Comparison of ENCODE assay signal across 1 mouse cellular context in genomic region chr11:48788311-48789089, GRCm38 (mm10).
TF ChIP-seq lines count a peak whose summit lies in the region.

No protein-coding gene starts in this region.

TF ChIP-seq in CH12.LX, 34 proteins besides CTCF, POLR2A, EP300 and RAD21:
- TF ChIP-seq ZNF384 (IDR thresholded peaks at IDR 0.05; ENCODE audit: low read depth, low read length) (peak; percentile 79), GABPA (IDR thresholded peaks at IDR 0.05; ENCODE audit: insufficient replicate concordance, low read depth, low read length) (no peak), ZKSCAN1 (IDR thresholded peaks at IDR 0.05; ENCODE audit: borderline replicate concordance, low read depth, low read length) (no peak), E2F4 (IDR thresholded peaks at IDR 0.05; ENCODE audit: insufficient replicate concordance, low read depth, low read length) (0 out of 2 replicates have a peak, but pooled peaks have one; percentile 15), ELF1 (IDR thresholded peaks at IDR 0.05; ENCODE audit: low read depth, low read length) (peak; percentile 44; the same call in 1 of the 2 replicates), RCOR1 (conservative IDR thresholded peaks at IDR 0.05; ENCODE audit: low read depth, low read length) (0 out of 2 replicates have a peak, but pooled peaks have one; percentile 46), ZC3H11A (IDR thresholded peaks at IDR 0.05; ENCODE audit: low read depth, low read length) (no peak), MXI1 (IDR thresholded peaks at IDR 0.05; ENCODE audit: low read depth, low read length) (0 out of 2 replicates have a peak, but pooled peaks have one; percentile 32), MYC (IDR thresholded peaks at IDR 0.05; ENCODE audit: low read depth, low read length) (no peak; the same call in 1 of the 2 replicates), TBP (conservative IDR thresholded peaks at IDR 0.05; ENCODE audit: low read depth, low read length) (no peak), ZMIZ1 (IDR thresholded peaks at IDR 0.05; ENCODE audit: low read depth, low read length) (no peak), USF2 (conservative IDR thresholded peaks at IDR 0.05; ENCODE audit: low read depth, low read length) (no peak), USF1 (IDR thresholded peaks at IDR 0.05; ENCODE audit: low read depth, low read length) (no peak), IRF4 (IDR thresholded peaks at IDR 0.05; ENCODE audit: low read depth, low read length) (peak; percentile 54; the same call in 1 of the 2 replicates), NRF1 (IDR thresholded peaks at IDR 0.05; ENCODE audit: low read depth, low read length) (no peak), KAT2A (IDR thresholded peaks at IDR 0.05; ENCODE audit: insufficient replicate concordance, low read length) (no peak), JUND (conservative IDR thresholded peaks at IDR 0.05; ENCODE audit: low read depth, low read length) (peak; percentile 57; the same call in 1 of the 2 replicates), MAZ (IDR thresholded peaks at IDR 0.05; ENCODE audit: low read depth, low read length) (peak; percentile 76; the same call in 1 of the 2 replicates), MAX (IDR thresholded peaks at IDR 0.05; ENCODE audit: low read length) (peak; percentile 88; the same call in 1 of the 2 replicates), SIN3A (IDR thresholded peaks at IDR 0.05; ENCODE audit: low read length) (peak; percentile 55; the same call in 1 of the 2 replicates), MAFK (IDR thresholded peaks at IDR 0.05; ENCODE audit: insufficient replicate concordance, low read length) (no peak), MEF2A (IDR thresholded peaks at IDR 0.05; ENCODE audit: borderline replicate concordance, low read depth, low read length) (peak; percentile 74), JUN (IDR thresholded peaks at IDR 0.05; ENCODE audit: insufficient read depth, low read depth, low read length) (no peak), TCF12 (IDR thresholded peaks at IDR 0.05; ENCODE audit: low read depth, low read length) (no peak; the same call in 1 of the 2 replicates), ETS1 (conservative IDR thresholded peaks at IDR 0.05; ENCODE audit: low read depth, low read length) (no peak; the same call in 1 of the 2 replicates), SMC3 (IDR thresholded peaks at IDR 0.05; ENCODE audit: low read depth, low read length) (peak; percentile 80), POLR2AphosphoS2 (IDR thresholded peaks at IDR 0.05; ENCODE audit: low read depth, low read length) (no peak), CHD1 (IDR thresholded peaks at IDR 0.05; ENCODE audit: low read depth, low read length) (no peak), NELFE (IDR thresholded peaks at IDR 0.05; ENCODE audit: low read depth, low read length) (peak; percentile 47), BHLHE40 (IDR thresholded peaks at IDR 0.05; ENCODE audit: low read depth, low read length) (no peak; the same call in 1 of the 2 replicates), PAX5 (IDR thresholded peaks at IDR 0.05; ENCODE audit: low read length) (no peak), CHD2 (IDR thresholded peaks at IDR 0.05; ENCODE audit: low read length) (no peak), HCFC1 (IDR thresholded peaks at IDR 0.05; ENCODE audit: low read depth, low read length) (peak; percentile 60), UBTF (IDR thresholded peaks at IDR 0.05; ENCODE audit: low read depth, low read length) (no peak)
